Mouse (Mus musculus) ovary, postnatal 36 days (tissue): ENCODE measurements around the gene Nudt15.
"Not testable (repeated sequence)": the region's sequence is repeated elsewhere in the genome, so short reads cannot be mapped to it uniquely, and the experiment has no call there.

ENCODE experiments used
- DNase-seq: peaks from one replicate; pipeline ENCODE4 v3.0.0; 2022; ENCODE audit warnings: low spot score, mixed read lengths

Nudt15 gene

GRCm38 (mm10) chr14:73548051-73548450 is at the start of gene Nudt15:
Nudt15 (minus strand) TSS chr14:73548242.
- DNase-seq, result no peak

- DNase-seq, result no peak
Measured at GRCm38 (mm10) chr14:73592166-73592565, 44.1 kb upstream of the Nudt15 start.

DNA sequence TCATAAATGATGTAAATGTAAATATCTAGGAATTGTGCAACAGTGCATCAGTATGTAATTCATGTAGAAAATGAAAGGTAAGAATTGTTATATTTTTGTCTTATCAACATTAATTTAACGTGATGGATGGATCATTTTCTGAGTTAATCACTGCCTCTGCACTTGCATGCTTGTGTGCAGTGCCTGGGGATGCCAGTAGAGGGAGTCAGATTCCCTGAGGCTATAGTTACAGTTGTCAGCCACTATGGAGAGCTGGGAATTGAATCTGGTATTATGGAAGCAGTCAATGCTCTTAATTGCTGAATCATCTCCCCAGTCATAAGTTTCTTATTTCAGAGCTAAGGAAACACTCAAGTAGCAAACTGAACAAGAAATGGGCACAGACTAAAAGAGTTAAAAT is 40.0 kb upstream of the Nudt15 start:
- no peak for DNase-seq

DNA sequence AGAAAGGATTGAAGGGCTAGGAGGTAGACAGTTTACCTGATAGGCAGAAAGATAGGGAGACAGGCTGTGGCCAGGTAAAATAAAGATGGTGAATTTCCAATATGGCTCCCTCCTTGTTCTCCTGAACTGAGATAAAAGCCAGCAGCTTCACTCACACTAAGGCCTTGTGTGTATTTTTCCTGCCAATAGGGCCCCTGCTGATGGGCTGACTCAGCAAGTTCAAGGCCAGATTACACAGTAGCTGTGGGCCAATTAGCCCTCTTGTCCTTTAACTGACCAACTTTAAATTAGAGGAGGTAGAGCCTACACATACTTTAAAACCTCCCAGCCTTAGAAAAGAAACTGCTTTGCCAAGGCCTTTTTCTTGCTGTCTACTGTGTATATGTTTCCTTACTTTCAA is 28.3 kb upstream of the Nudt15 start:
- no peak for DNase-seq

- DNase-seq, result no peak
Measured at GRCm38 (mm10) chr14:73574053-73574452, 26.0 kb upstream of the Nudt15 start.

GRCm38 (mm10) chr14:73571143-73571542 is 23.1 kb upstream of the Nudt15 start:
- DNase-seq, result no peak

DNA sequence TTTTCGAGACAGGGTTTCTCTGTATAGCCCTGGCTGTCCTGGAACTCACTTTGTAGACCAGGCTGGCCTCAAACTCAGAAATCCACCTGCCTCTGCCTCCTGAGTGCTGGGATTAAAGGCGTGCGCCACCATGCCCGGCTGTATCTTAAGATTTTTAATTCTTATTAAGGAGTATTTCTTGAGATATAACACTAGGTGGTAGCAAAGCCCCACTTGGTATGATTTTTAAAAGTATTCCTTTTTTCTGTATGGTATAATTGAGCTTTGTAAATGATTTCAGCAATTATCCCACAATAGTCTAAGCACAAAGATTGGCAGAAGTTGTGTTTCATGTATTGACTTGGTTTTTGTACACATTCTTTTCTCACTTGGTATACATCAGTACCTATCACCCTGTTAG is 21.8 kb upstream of the Nudt15 start:
- not testable (repeated sequence) for DNase-seq

GRCm38 (mm10) chr14:73553122-73553696 is 5.2 kb upstream of the Nudt15 start:
- DNase-seq, result no peak

- DNase-seq, result peak; percentile 96
Measured at GRCm38 (mm10) chr14:73552341-73553121, 4.5 kb upstream of the Nudt15 start.

DNA sequence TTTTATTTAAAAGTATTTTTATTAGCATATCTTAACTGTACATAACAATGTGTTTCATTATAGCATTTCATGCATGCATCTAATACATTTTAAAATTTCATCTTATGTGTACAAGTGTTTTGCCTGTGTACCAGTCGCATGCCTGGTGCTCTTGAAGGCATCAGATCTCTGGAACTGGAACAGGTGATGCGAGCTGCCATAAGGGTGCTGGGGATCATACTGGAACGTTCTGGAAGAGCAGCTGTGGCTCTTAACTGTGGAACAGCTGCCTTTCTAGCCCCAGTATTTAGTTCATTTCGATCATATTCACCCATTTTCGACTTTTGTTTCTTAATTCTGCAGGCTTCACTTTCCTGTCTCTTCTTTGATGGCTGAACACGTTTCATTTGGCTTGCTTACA is 3.1 kb upstream of the Nudt15 start:
- DNase-seq, result no peak

DNA sequence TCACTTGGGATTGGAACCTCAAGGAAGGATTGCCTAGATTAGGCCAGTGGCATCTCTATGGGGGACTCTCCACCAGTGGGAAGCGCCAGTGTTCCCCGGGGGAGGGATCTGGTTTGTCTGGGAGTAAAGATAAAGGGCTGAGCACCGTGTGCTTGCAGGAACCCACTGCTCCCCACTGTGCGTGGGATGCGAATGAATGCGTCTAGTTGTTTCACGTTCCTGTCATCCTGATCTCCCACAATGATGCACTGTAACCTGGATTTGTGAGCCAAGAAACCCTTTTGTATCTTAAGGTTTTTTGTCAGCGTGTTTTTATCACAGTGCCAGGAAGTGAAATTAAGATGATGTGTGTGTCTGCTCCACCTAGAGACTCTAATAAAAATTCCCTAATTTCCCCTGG is 2.7 kb upstream of the Nudt15 start:
- DNase-seq, result no peak

- no peak for DNase-seq
Measured at GRCm38 (mm10) chr14:73550291-73550690, 2.2 kb upstream of the Nudt15 start.

DNA sequence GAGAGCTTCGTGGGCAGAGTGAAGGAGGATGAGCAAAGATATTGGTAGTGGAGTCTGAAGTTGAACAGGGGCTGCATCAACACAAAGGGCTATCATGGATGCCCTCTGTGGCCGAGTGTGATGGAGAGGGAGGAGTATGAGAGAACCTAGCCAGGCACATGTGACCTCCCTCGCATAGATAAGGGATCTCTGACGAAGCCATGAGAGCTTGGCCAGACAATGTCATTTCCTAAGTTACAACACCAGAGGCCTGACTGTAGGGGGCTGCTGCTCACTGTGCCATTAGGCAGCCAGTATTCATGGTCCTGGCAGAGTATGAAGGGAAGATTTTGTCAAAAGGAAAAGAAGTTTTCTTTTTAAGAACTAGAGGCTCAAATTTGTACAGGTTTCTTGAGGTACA is 1.0 kb downstream of the Nudt15 start:
- no peak for DNase-seq

GRCm38 (mm10) chr14:73543781-73544180 is 4.3 kb downstream of the Nudt15 start:
- DNase-seq, result no peak

- no peak for DNase-seq
Measured at GRCm38 (mm10) chr14:73535641-73536040, 12.4 kb downstream of the Nudt15 start.

DNA sequence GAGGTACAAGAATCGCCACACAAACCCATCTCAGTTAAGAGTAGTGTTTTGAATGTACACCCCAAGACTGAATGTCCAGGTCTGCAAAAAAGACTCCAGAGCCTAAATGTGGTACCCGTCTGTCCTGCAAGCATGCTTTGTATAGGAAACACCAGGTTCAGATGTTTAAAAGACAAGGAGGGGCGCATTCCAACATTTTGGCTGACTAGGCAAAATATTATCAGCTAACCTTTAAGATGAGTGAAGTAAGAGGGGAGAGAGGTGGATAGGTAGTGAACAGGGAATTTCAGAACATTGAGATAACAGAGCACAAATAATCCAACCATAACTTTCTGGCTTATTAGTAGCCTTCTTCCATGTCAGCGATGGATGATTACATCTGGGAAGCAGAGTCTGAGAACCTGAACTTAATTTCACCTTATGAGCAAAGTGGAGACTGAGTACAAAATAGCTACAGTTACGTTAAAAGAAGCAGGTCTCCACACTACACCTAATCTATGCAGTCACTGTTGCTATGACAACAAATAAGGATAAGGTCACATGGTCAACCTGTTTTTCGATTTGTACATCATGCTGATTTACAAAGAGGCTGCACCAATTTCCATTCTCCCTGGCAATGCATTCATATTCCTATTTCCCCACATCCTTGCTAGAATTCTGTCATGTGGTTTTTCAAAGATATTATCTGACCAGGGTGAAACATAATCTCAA is 14.1 kb downstream of the Nudt15 start:
- no peak for DNase-seq

GRCm38 (mm10) chr14:73528661-73529060 is 19.4 kb downstream of the Nudt15 start:
- DNase-seq, result not testable (repeated sequence)

- peak; percentile 90 for DNase-seq
Measured at GRCm38 (mm10) chr14:73524766-73525448, 23.1 kb downstream of the Nudt15 start, which contains the start of gene Sucla2. Sucla2 (plus strand) TSS chr14:73525319.

DNA sequence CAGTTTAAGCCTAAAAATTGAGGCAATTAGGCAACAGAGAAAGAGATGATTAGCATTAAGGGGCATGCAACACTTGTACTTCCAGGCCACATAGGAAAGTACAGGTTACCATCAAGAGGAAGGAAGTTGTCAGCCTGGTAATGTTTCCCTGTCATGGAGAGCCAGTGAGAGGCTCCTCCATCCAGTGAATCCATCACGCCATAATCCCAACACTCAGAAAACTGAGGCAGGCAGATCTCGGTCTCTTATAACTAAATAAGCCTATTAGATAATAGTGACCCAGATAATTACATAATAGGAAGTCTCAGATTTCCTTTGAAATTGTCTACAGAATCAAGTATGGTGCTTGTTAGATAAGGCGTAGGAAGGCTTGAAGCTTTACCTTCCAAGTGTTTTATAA is 23.9 kb downstream of the Nudt15 start:
- DNase-seq, result no peak

DNA sequence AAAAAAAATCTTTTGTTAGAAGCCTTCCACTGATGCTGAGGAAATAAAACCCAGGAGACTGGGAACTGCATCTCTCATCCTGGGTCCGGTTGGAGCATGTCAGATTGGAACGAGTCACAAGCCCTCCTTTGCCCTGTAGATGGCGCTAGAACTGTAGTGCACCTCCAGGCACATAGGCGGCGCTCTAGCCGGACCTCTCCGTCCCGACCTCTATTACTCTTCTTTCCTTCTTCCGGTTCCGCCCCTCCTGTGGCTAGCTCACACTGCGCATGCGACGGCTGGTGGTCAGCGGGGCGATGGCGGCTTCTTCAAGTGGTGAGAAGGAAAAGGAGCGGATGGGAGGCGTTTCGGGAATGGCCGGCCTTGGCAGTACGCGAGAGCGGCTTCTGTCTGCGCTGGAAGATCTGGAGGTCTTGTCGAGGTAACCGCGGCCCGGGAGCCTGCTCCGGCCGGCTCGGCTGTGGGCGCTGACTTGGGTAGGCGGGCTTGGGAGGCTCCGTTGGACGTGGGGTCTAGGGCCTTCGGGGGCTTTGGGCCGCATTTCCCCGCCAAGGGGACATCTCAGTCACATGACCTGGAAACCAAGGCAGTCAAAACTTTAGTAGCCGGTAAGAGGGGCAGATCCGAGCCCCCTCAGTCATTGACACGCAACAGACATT is 38.1 kb downstream of the Nudt15 start, which contains the start of gene Med4:
TSS of gene Med4 (plus strand) at position 261 of the 659 bp plus-strand sequence.
- DNase-seq, result peak; percentile 93

- DNase-seq, result no peak
Measured at GRCm38 (mm10) chr14:73508630-73509395, 39.2 kb downstream of the Nudt15 start.
